Mouse (Mus musculus) forebrain, embryonic 10.5 days (tissue): ENCODE measurements around the gene Pnpla1. TPM values are rescaled to one million over a fixed set of nuclear protein-coding genes. Genes with fewer than 3 reads are reported as not detected.

Experiments
- DNase-seq: peaks from one replicate; pipeline ENCODE4 v3.0.0-alpha.2; 2017; ENCODE audit warnings: low spot score; ENCODE audit errors: extremely low spot score
- H3K27ac ChIP-seq: fragments of 300-500 bp; sonication (generic); 2 replicates; pipeline ENCODE4 v1.5.1; 2016; ENCODE audit warnings: mild to moderate bottlenecking
- H3K27me3 ChIP-seq: fragments of 300-500 bp; sonication (generic); 2 replicates; pipeline ENCODE4 v1.6.1; 2016; ENCODE audit warnings: mild to moderate bottlenecking; ENCODE audit not compliant: poor library complexity, severe bottlenecking
- H3K36me3 ChIP-seq: fragments of 300-500 bp; sonication (generic); replicated peaks from 2 replicates; pipeline ENCODE4 v1.6.1; 2016; ENCODE audit warnings: mild to moderate bottlenecking, moderate library complexity
- H3K4me1 ChIP-seq: fragments of 300-500 bp; sonication (generic); 2 replicates; pipeline ENCODE4 v1.6.1; 2016
- H3K4me3 ChIP-seq: fragments of 300-500 bp; sonication (generic); 2 replicates; pipeline ENCODE4 v1.5.1; 2016; ENCODE audit warnings: mild to moderate bottlenecking, moderate library complexity
- H3K9me3 ChIP-seq: fragments of 300-500 bp; sonication (generic); 2 replicates; pipeline ENCODE4 v1.6.1; 2016; ENCODE audit warnings: mild to moderate bottlenecking, moderate library complexity
- WGBS: fragments of 180-500 bp; shearing (Covaris S2); methylation state at CpG from one replicate; pipeline ENCODE4 v1.1.7; 2016; 5-methylcytosine and 5-hydroxymethylcytosine counted together
- polyA plus RNA-seq: library from polyadenylated mRNA; unstranded; fragments of >200 nt; fragmentation: Nextera tagmentation; extraction: Ambion mirVana; gene quantifications from 2 replicates; pipeline ENCODE4 v1.2.1, GENCODE M21; 2016

Gene Pnpla1
- polyA plus RNA-seq, 1 experiment from 2014 or later, result not detected

DNA sequence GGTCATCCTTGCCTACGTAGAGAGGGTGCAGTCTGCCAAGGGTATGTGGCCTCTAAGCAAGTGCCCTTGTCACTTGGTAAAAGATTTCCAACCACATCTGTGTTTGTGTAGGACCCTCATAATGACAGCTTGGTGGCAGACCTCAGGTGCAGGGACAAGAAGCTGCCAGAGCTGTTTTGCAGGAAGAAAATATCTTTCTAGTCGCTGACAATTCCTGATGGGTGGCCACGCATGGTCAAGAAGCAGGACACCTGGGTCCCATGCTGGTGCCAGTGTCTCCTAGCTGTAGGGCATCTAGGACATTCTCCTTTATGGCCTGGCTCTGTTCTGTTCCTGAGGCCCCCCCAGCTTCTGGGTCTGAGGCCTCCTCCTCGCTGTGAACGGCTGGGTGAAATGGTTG is 18.1 kb downstream of the Pnpla1 start:
- H3K27me3 ChIP-seq, result peaks cover 38% of the 10 kb centered on the region
- no peak for DNase-seq
- H3K36me3 ChIP-seq, result no peaks in the 10 kb centered on the region
- 0 out of 2 replicates have a peak overlapping the region, but pooled peaks have one; percentile 20 for H3K27ac ChIP-seq
- H3K4me3 ChIP-seq, result peak overlapping the region; percentile 30; the same call in 1 of the 2 replicates
- WGBS, result 63% methylated on average over 5 of the region's 5 CpGs
- peaks cover 21% of the 10 kb centered on the region for H3K4me1 ChIP-seq
- no peaks in the 10 kb centered on the region for H3K9me3 ChIP-seq

- peaks cover 21% of the 10 kb centered on the region for H3K4me1 ChIP-seq
- no peaks in the 10 kb centered on the region for H3K9me3 ChIP-seq
- peak overlapping the region; percentile 30 for H3K4me3 ChIP-seq
- DNase-seq, result peak; percentile 39
- 0 out of 2 replicates have a peak overlapping the region, but pooled peaks have one; percentile 20 for H3K27ac ChIP-seq
- peaks cover 43% of the 10 kb centered on the region for H3K27me3 ChIP-seq
- 16% methylated on average over 19 of the region's 19 CpGs for WGBS
- no peaks in the 10 kb centered on the region for H3K36me3 ChIP-seq
These were observed 18.6 kb downstream of the Pnpla1 start for GRCm38 (mm10) chr17:28876821-28877220.

GRCm38 (mm10) chr17:28879931-28880391 is 21.8 kb downstream of the Pnpla1 start:
- 6% methylated on average over 18 of the region's 18 CpGs for WGBS
- no peaks in the 10 kb centered on the region for H3K36me3 ChIP-seq
- peaks cover 48% of the 10 kb centered on the region for H3K27me3 ChIP-seq
- H3K4me3 ChIP-seq, result peak overlapping the region; percentile 19
- H3K27ac ChIP-seq, result no peak overlapping the region
- H3K9me3 ChIP-seq, result no peaks in the 10 kb centered on the region
- H3K4me1 ChIP-seq, result peaks cover 21% of the 10 kb centered on the region
- DNase-seq, result peak; percentile 85

DNA sequence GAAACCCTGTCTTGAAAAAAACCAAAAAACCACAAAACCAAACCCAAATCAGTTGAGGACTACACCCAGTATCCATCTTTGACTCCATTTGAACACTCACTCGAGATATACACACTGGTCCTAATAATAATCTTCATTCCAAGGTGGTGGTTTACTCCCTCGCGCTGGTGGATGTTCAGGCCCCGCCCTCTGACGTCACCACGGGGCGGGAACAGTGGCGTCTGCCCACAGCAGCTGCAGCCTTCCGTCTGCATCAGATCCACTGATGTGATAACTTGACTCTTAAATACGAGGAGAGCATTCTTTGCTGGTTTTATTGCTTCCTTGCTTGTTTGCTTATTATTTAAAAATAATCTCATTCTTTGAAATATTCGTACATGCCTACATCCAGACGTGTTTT is 24.1 kb downstream of the Pnpla1 start:
- Histone ChIP-seq H3K4me1 (peaks cover 6% of the 10 kb centered on the region), H3K4me3 (peak overlapping the region; percentile 13), H3K27ac (no peak overlapping the region), H3K9me3 (no peaks in the 10 kb centered on the region), H3K36me3 (no peaks in the 10 kb centered on the region), H3K27me3 (peaks cover 36% of the 10 kb centered on the region)
- WGBS, result 8% methylated on average over 12 of the region's 12 CpGs
- DNase-seq, result peak; percentile 60

DNA sequence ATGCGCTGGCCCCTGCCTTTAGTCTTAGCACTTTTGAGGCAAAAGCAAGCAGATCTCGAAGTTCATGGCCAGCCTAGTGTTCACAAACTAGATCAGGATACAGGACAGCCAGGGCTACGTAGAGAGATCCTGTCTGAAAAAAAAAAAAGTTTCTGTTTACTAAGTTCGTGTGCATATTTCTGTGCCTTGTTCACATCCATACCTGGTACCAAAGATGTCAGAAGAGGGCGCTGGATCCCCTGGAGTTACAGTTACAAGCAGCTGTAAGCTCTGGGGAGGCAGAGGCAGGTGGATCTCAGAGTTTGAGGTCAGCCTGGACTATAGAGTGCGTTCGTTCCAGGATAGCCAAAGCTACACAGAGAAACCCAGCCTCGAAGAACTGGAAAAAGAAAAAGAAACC is 24.6 kb downstream of the Pnpla1 start:
- 68% methylated on average over 8 of the region's 8 CpGs for WGBS
- no peak overlapping the region for H3K27ac ChIP-seq
- H3K9me3 ChIP-seq, result peaks cover under 1% of the 10 kb centered on the region; the same call in 1 of the 2 replicates
- H3K27me3 ChIP-seq, result peaks cover 35% of the 10 kb centered on the region
- no peaks in the 10 kb centered on the region for H3K36me3 ChIP-seq
- H3K4me3 ChIP-seq, result peak overlapping the region; percentile 13; the same call in 1 of the 2 replicates
- DNase-seq, result no peak
- peaks cover 6% of the 10 kb centered on the region for H3K4me1 ChIP-seq

DNA sequence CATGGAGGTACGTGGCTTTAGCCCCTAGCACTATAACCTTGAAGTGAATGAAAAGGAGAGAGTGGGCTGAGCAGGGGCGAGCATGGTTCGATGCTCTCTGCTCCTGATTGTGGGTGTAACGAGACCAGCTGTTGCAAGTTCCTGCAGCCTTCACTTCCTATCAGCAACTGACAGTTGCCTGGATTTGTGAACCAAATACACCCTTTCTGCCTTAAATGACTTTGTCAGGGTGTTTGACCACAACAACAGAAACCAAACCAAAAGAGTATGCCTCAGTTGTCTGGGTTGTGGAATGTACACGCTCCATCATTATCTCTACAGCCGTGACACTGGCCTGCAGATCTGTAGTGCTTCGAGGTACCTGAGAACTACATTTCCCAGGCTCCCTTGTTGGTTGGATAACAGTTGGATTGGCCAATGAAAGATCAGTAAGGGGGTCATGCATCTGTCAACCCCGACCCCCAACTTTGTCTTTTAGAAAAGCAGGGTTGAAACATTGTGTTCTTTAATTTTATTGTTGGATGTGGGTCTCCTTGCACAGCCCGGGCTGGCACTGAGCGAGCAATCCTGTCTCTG is 25.8 kb downstream of the Pnpla1 start:
- Histone ChIP-seq H3K27me3 (peaks cover 26% of the 10 kb centered on the region), H3K9me3 (peaks cover 12% of the 10 kb centered on the region; the same call in 1 of the 2 replicates), H3K27ac (no peak overlapping the region), H3K36me3 (no peaks in the 10 kb centered on the region), H3K4me1 (peaks cover 6% of the 10 kb centered on the region), H3K4me3 (no peak overlapping the region)
- DNase-seq, result no peak
- 76% methylated on average over 10 of the region's 10 CpGs for WGBS

- 85% methylated on average over 8 of the region's 8 CpGs for WGBS
- H3K4me3 ChIP-seq, result no peak overlapping the region
- peaks cover 21% of the 10 kb centered on the region; the same call in 1 of the 2 replicates for H3K9me3 ChIP-seq
- peaks cover 21% of the 10 kb centered on the region for H3K27me3 ChIP-seq
- no peak for DNase-seq
- peaks cover under 1% of the 10 kb centered on the region for H3K4me1 ChIP-seq
- H3K36me3 ChIP-seq, result no peaks in the 10 kb centered on the region
- no peak overlapping the region for H3K27ac ChIP-seq
These were observed 27.0 kb downstream of the Pnpla1 start for GRCm38 (mm10) chr17:28885231-28885630.

- Histone ChIP-seq H3K9me3 (peaks cover 25% of the 10 kb centered on the region; the same call in 1 of the 2 replicates), H3K36me3 (no peaks in the 10 kb centered on the region), H3K4me1 (no peaks in the 10 kb centered on the region), H3K27me3 (peaks cover 11% of the 10 kb centered on the region), H3K27ac (no peak overlapping the region), H3K4me3 (no peak overlapping the region)
- WGBS, result 92% methylated on average over 8 of the region's 8 CpGs
- no peak for DNase-seq
These were observed 28.1 kb downstream of the Pnpla1 start for GRCm38 (mm10) chr17:28886266-28886665.

DNA sequence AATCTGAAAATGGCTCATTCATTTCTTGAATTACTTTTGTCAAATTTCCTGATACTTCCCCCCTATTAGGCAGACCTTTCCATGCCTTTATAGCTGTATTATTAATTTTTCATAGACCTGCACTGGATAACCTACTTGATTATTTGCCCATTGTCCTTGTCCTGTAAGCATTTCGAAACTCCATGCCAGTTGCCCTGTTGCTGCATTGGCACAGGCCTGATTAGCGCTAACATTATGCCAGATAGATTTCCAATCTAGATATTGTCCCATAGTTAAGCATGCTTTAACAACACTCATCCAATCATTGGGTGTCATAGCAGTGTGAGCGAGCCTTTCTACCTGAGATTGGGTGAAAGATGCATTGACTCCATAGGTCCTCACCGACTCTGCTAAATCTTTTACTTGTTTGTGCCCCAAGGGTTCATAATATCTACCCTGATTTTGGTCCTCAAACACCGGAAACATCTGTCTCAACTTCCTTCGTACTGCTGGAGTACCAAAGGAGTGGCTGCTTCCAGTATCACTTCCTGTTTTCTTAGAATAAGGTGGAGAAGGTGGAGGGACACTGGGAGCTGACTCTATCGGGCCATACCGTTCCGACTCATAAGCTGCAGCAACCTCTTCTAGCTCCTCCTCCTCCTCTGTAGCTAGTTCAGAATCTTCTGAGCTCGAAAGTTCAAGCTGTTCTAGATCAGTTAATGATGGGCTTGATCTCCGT is 36.0 kb downstream of the Pnpla1 start:
- H3K27ac ChIP-seq, result no peak overlapping the region
- H3K4me3 ChIP-seq, result no peak overlapping the region
- no peak for DNase-seq
- peaks cover 10% of the 10 kb centered on the region for H3K4me1 ChIP-seq
- peaks cover 26% of the 10 kb centered on the region; the same call in 1 of the 2 replicates for H3K9me3 ChIP-seq
- H3K27me3 ChIP-seq, result no peaks in the 10 kb centered on the region
- WGBS, result 90% methylated on average over 11 of the region's 11 CpGs
- no peaks in the 10 kb centered on the region for H3K36me3 ChIP-seq

DNA sequence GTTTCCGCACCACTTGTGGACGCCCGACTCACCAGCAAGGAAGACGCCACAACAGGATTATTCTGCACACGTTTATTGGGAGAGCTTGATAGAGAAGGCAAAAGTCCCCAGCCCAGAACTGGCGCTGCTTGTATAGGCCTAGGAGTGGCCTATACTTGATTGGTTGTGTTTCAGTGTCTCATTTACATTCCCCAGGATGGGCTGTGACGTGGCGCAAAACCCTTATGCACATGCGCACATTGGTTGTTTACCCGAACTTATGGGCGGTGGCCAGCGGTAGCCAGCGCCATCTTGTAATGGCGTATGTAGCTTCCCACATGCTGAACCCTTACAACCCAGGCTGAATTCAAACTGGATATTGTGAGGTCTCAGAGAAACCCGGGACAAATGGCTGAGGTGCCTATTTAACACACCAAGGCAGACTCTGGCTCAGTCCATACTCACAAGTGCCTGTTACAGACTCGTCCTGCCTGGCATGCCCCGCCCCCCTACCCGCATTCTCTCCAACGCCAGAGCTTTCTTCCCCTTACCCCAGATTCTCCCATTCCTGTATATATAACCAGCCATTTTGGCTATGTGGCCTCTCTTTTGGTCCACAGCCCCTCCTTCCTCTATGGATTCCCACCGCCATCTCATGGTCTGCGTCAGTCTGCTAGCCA is 37.1 kb downstream of the Pnpla1 start:
- 95% methylated on average over 21 of the region's 21 CpGs for WGBS
- Histone ChIP-seq H3K4me1 (peaks cover 15% of the 10 kb centered on the region), H3K27ac (no peak overlapping the region), H3K27me3 (no peaks in the 10 kb centered on the region), H3K36me3 (no peaks in the 10 kb centered on the region), H3K4me3 (no peak overlapping the region), H3K9me3 (peaks cover 17% of the 10 kb centered on the region; the same call in 1 of the 2 replicates)
- DNase-seq, result no peak

DNA sequence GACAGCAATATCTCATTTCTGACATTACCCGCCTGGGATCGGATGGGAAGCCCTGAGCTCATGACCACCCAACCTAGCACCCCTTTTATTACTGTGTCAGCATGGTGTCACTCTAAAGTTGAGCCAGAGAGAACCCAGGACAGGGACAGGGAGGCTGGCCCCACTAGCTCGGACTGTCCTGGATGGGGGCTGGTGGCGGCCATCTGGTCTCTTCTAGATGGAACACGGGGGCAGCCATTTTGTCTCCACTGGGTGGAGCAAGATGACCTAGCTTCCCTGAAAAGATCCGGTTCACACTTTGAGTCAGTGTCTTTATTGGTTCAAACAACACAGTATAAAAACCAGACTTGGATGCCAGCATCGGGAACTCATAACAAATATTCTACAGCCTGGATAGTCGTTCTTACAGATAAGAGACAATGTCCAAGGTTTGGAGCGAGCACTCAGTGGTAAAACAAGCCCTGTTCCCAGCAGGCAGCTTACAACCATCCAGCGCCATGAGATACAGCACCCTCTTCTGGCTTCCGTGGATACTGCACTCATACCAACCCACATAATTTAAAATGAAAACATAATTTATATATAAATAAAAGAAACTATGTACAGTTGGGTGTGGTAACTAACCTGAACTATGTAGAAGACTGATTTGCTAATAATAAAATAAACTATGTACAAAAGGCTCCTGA is 38.0 kb downstream of the Pnpla1 start:
- Histone ChIP-seq H3K27me3 (no peaks in the 10 kb centered on the region), H3K36me3 (no peaks in the 10 kb centered on the region), H3K4me3 (no peak overlapping the region), H3K4me1 (peaks cover 15% of the 10 kb centered on the region), H3K9me3 (peaks cover 14% of the 10 kb centered on the region; the same call in 1 of the 2 replicates), H3K27ac (no peak overlapping the region)
- no peak for DNase-seq
- WGBS, result 90% methylated on average over 11 of the region's 11 CpGs

DNA sequence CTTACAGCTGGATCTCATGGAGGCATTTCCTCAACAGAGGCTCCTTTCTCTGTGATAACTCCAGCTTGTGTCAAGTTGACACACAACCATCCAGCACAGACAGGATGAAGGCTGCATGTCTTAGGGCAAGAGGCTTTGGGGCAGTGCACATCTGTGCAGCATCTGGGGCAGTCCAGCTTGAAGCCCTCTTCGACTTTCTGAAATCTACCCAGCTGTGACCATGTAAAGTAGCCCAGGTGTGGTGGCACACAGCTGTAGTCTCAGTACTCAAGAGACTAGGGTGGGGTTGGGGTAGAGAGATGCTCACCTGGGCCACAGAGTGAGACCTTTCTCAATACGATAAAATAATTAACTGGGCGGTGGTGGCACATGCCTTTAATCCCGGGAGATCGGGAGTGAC is 39.6 kb downstream of the Pnpla1 start:
- Histone ChIP-seq H3K27ac (no peak overlapping the region), H3K9me3 (peaks cover 5% of the 10 kb centered on the region; the same call in 1 of the 2 replicates), H3K36me3 (no peaks in the 10 kb centered on the region), H3K27me3 (no peaks in the 10 kb centered on the region), H3K4me3 (no peak overlapping the region), H3K4me1 (peaks cover 15% of the 10 kb centered on the region)
- 93% methylated on average over 5 of the region's 5 CpGs for WGBS
- DNase-seq, result no peak
